Mouse (Mus musculus) left cerebral cortex, postnatal 25 days (tissue): ENCODE measurements at regions not wholly inside any gene's neighbourhood (a gene's known extent, or its start where the extent isn't known, plus 50 kb on each side); places are given as distances from the start of the nearest gene placed in this dataset.
A peak's percentile ranks its signal among the peaks of the same experiment; 100 is the strongest.
"Not testable (repeated sequence)": the region's sequence is repeated elsewhere in the genome, so short reads cannot be mapped to it uniquely, and the experiment has no call there.

Source experiments
- DNase-seq, 2 experiments: peaks; one replicate each; pipeline ENCODE4 v3.0.0; 2022; ENCODE audit warnings: low spot score in 2 of 2, mixed read lengths in 1 of 2
- intact Hi-C: fragments of 180-260 bp; cut with DNase I; formaldehyde crosslinking; loops from one replicate; pipeline ENCODE4 v1.15.1; 2025

GRCm38 (mm10) chr6:84327306-84328029, 266.2 kb downstream of the Cyp26b1 start:
- intact Hi-C loops: loop anchor here (5.0 kb wide), 1 partner anchor 145 kb away; no protein-coding TSS in a partner anchor
- no peak for DNase-seq

- intact Hi-C loops: loop anchor here (5.0 kb wide), 1 partner anchor 147 kb away; no protein-coding TSS in a partner anchor
- no peak for DNase-seq
Observed at GRCm38 (mm10) chr6:84325384-84326114, 268.2 kb downstream of the Cyp26b1 start.

GRCm38 (mm10) chr6:84324185-84324584, 269.5 kb downstream of the Cyp26b1 start:
- intact Hi-C loops: loop anchor here (5.0 kb wide), 2 partner anchors 78 to 588 kb away; no protein-coding TSS in a partner anchor

GRCm38 (mm10) chr6:84322528-84322927, 271.2 kb downstream of the Cyp26b1 start:
- intact Hi-C loops: loop anchor here (5.0 kb wide), 2 partner anchors 80 to 590 kb away; no protein-coding TSS in a partner anchor
- no peak for DNase-seq

More at GRCm38 (mm10) chr6:84324185-84324584, 269.5 kb downstream of the Cyp26b1 start:
- DNase-seq: no peak

- intact Hi-C loops: loop anchor here (2.0 to 5.0 kb wide), 3 partner anchors 82 to 592 kb away; no protein-coding TSS in a partner anchor
- peak in 1 of 2 experiments; percentile 28 for DNase-seq
Observed at GRCm38 (mm10) chr6:84320586-84320985, 273.1 kb downstream of the Cyp26b1 start.

- intact Hi-C loops: no loop called here
Observed at GRCm38 (mm10) chr6:84318774-84319173, 274.9 kb downstream of the Cyp26b1 start.

GRCm38 (mm10) chr6:84317026-84317425, 276.7 kb downstream of the Cyp26b1 start:
- DNase-seq: no peak
- intact Hi-C loops: loop anchor here (2.0 kb wide), 1 partner anchor 220 kb away; no protein-coding TSS in a partner anchor

More at GRCm38 (mm10) chr6:84318774-84319173, 274.9 kb downstream of the Cyp26b1 start:
- DNase-seq: peak; percentile 46 to 77

GRCm38 (mm10) chr6:84315175-84315912, 278.4 kb downstream of the Cyp26b1 start:
- DNase-seq: no peak
- intact Hi-C loops: no loop called here

- intact Hi-C loops: no loop called here
- no peak for DNase-seq
Observed at GRCm38 (mm10) chr6:84313797-84314196, 279.9 kb downstream of the Cyp26b1 start.

- no peak for DNase-seq
- intact Hi-C loops: no loop called here
Observed at GRCm38 (mm10) chr6:84310635-84311241, 283.0 kb downstream of the Cyp26b1 start.

- intact Hi-C loops: no loop called here
- DNase-seq: no peak
Observed at GRCm38 (mm10) chr6:84307556-84307955, 286.2 kb downstream of the Cyp26b1 start.

- intact Hi-C loops: no loop called here
- DNase-seq: no peak
Observed at GRCm38 (mm10) chr6:84306585-84306984, 287.1 kb downstream of the Cyp26b1 start.

- DNase-seq: peak in 1 of 2 experiments; percentile 15
- intact Hi-C loops: no loop called here
Observed at GRCm38 (mm10) chr6:84305093-84305492, 288.6 kb downstream of the Cyp26b1 start.

- DNase-seq, intact Hi-C loops: not testable (repeated sequence)
Observed at GRCm38 (mm10) chr6:84302916-84303315, 290.8 kb downstream of the Cyp26b1 start.

- intact Hi-C loops: no loop called here
- no peak for DNase-seq
Observed at GRCm38 (mm10) chr6:84299936-84300335, 291.5 kb downstream of the Dysf start.

GRCm38 (mm10) chr6:84299146-84299545, 290.8 kb downstream of the Dysf start:
- intact Hi-C loops: no loop called here
- no peak for DNase-seq

GRCm38 (mm10) chr6:84273907-84274306, 265.5 kb downstream of the Dysf start:
- intact Hi-C loops: not testable (repeated sequence)

GRCm38 (mm10) chr6:84272520-84273311, 264.3 kb downstream of the Dysf start:
- peak; percentile 45 to 74 for DNase-seq
- intact Hi-C loops: no loop called here

More at GRCm38 (mm10) chr6:84273907-84274306, 265.5 kb downstream of the Dysf start:
- not testable (repeated sequence) for DNase-seq
